Mouse (Mus musculus): ENCODE results near the gene Herc3. TPM values are rescaled to one million over a fixed set of nuclear protein-coding genes. Genes with fewer than 3 reads are reported as not detected.

The Herc3 gene
- polyA plus RNA-seq, 2 experiments, result 10.0 to 17.4 TPM

DNA sequence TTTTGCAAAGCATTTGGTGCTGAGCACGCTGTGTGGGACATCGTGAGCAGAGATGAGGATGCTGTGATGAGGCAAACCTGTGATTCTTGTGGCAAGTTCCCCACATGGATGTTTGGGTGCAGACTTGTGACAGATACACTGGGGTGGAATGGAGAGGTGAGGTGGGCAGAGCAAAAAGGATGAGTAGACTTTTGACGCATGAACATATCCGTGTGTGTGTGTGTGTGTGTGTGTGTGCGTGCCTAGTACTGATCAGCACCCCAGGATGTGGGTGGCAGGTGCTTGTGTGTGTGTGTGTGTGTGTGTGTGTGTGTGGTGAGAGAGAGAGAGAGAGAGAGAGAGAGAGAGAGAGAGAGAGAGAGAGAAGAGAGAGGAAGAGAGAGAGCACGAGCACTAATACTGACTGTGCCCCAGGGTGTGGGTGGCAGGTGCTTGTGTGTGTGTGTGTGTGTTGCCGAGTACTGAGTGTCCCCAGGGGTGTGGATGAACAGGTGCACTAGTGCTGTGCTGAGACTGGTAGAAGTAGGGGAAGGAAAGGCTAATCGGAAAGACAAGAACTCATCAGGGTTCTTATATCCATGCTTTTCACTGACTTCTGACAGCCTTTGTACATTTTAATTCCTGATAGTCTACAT is 13.0 kb downstream of the Herc3 start:
- no peak overlapping the region for H3K4me2 ChIP-seq (replicated peaks; ENCODE audit: low read depth, low read length, severe bottlenecking)
- no peak overlapping the region for H3K27ac ChIP-seq (replicated peaks; ENCODE audit: low read depth, low read length)
- TF ChIP-seq POLR2A (IDR thresholded peaks at IDR 0.05; ENCODE audit: borderline replicate concordance, extremely low read depth, insufficient read depth, insufficient read length), result no peak
- H3K9me3 ChIP-seq (ENCODE audit: control insufficient read depth, low read length), result no peaks in the 10 kb centered on the region
- ATAC-seq (ENCODE audit: low FRiP score, low read depth), result no peak
- 91% methylated on average over 8 of the region's 8 CpGs for WGBS
- no peaks in the 10 kb centered on the region for H3K36me3 ChIP-seq (ENCODE audit: control insufficient read depth, insufficient read depth, low read length)
- H3K9ac ChIP-seq (ENCODE audit: low read depth, low read length, severe bottlenecking), result no peak overlapping the region
- H3K4me1 ChIP-seq (ENCODE audit: control insufficient read depth, insufficient read depth, low read length), result no peaks in the 10 kb centered on the region
- H3K27me3 ChIP-seq (ENCODE audit: control insufficient read depth, insufficient read depth, low read length), result no peaks in the 10 kb centered on the region
- H3K4me3 ChIP-seq (replicated peaks; ENCODE audit: low read length), result no peak overlapping the region
- DNase-seq (ENCODE audit: low spot score), result no peak

DNA sequence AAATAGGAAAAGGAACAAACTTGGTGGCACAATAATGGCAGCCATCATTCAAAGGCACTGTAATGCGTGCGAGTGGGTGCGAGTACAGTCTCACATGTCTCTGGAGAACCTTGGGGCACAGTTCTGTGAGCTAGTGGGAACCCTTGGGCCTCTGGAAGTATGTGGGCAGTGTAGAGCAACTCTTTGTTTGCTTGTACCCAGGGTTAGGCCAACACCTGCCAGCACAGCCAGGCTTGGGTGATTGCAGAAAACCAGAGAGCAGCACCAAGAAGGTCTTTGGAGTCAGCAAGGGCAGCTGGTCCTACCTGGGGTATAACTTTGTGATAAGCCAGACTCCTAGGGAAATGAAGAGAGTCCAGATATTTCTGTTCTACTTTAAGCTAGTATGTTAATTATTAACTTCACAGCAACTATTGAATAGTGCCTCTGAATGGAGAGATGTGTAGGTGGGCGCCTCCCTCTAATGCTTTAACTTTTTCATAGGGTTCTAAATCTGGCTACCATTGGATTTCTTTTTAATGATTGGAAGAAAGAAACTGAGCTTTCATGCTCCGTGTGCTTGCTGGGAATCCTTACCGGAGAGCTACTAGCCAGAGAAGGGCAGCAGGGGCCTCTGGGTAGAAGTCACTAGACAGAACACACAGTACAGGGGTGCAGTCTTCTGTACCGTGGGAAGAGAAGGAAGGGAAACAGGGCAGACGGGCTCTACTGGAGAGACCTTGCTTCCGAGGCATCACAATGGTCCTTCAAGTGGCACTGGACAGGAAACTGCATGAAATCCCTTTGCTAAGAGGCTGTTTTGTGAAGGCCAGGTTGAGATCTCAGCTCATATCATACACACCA is 15.8 kb downstream of the Herc3 start:
- DNase-seq (ENCODE audit: low spot score) (no peak), ATAC-seq (ENCODE audit: low FRiP score, low read depth) (no peak)
- H3K27me3 ChIP-seq (ENCODE audit: control insufficient read depth, insufficient read depth, low read length), result no peaks in the 10 kb centered on the region
- WGBS, result 90% methylated on average over 9 of the region's 9 CpGs
- H3K36me3 ChIP-seq (ENCODE audit: control insufficient read depth, insufficient read depth, low read length), result no peaks in the 10 kb centered on the region
- H3K4me3 ChIP-seq (replicated peaks; ENCODE audit: low read length), result no peak overlapping the region
- no peaks in the 10 kb centered on the region for H3K9me3 ChIP-seq (ENCODE audit: control insufficient read depth, low read length)
- no peak overlapping the region for H3K9ac ChIP-seq (ENCODE audit: low read depth, low read length, severe bottlenecking)
- H3K4me2 ChIP-seq (replicated peaks; ENCODE audit: low read depth, low read length, severe bottlenecking), result no peak overlapping the region
- no peak overlapping the region for H3K27ac ChIP-seq (replicated peaks; ENCODE audit: low read depth, low read length)
- H3K4me1 ChIP-seq (ENCODE audit: control insufficient read depth, insufficient read depth, low read length), result no peaks in the 10 kb centered on the region
- TF ChIP-seq POLR2A (IDR thresholded peaks at IDR 0.05; ENCODE audit: borderline replicate concordance, extremely low read depth, insufficient read depth, insufficient read length), result no peak

DNA sequence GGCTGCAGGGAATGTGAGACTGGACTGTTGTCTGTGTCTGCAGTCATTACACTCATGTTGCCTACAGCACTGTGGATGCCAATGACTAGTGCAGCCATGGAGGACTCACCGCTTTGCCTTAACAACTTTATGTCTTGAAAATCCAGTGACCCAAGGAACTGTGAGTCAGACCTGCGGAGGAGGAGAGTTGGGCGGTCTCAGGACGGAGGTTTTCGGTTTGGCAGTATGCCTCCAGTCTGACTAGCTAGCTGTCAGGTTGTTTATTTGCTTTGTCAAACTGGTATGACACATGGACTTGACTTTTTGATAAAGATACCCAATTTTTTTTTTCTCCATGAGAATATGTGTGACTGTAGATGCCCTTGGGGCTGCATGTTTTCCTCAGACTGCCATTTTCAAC is 16.6 kb downstream of the Herc3 start:
- ATAC-seq (ENCODE audit: low FRiP score, low read depth) (no peak), DNase-seq (ENCODE audit: low spot score) (no peak)
- no peak overlapping the region for H3K4me3 ChIP-seq (replicated peaks; ENCODE audit: low read length)
- whole genome bisulfite sequencing, result 83% methylated on average over 5 of the region's 5 CpGs
- no peaks in the 10 kb centered on the region for H3K27me3 ChIP-seq (ENCODE audit: control insufficient read depth, insufficient read depth, low read length)
- H3K4me1 ChIP-seq (ENCODE audit: control insufficient read depth, insufficient read depth, low read length), result no peaks in the 10 kb centered on the region
- H3K4me2 ChIP-seq (replicated peaks; ENCODE audit: low read depth, low read length, severe bottlenecking), result no peak overlapping the region
- no peak overlapping the region for H3K27ac ChIP-seq (replicated peaks; ENCODE audit: low read depth, low read length)
- no peak overlapping the region for H3K9ac ChIP-seq (ENCODE audit: low read depth, low read length, severe bottlenecking)
- H3K36me3 ChIP-seq (ENCODE audit: control insufficient read depth, insufficient read depth, low read length), result no peaks in the 10 kb centered on the region
- no peaks in the 10 kb centered on the region for H3K9me3 ChIP-seq (ENCODE audit: control insufficient read depth, low read length)
- no peak for TF ChIP-seq POLR2A (IDR thresholded peaks at IDR 0.05; ENCODE audit: borderline replicate concordance, extremely low read depth, insufficient read depth, insufficient read length)

DNA sequence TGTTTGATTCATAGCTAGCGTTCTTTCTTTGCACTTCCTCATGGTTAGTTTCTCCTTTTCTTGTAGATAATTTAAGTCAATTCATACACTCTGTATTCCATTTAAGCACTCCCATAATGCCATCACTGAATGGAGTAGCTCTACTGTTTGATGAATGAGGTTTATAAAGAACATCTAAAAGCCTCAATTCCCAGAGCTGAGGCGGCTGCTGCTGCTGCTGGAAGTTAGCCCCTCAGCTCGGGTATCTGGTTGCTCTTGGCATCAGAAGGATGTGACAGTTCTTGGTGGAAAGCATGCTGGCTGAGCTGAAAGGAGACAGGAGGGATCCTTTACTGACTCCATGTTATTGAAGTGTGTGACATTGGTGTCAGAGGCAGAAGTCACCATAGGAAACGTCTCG is 18.1 kb downstream of the Herc3 start:
- ATAC-seq (ENCODE audit: low FRiP score, low read depth), result no peak
- no peaks in the 10 kb centered on the region for H3K4me1 ChIP-seq (ENCODE audit: control insufficient read depth, insufficient read depth, low read length)
- no peak for DNase-seq (ENCODE audit: low spot score)
- H3K4me3 ChIP-seq (replicated peaks; ENCODE audit: low read length), result no peak overlapping the region
- no peaks in the 10 kb centered on the region for H3K9me3 ChIP-seq (ENCODE audit: control insufficient read depth, low read length)
- no peak overlapping the region for H3K4me2 ChIP-seq (replicated peaks; ENCODE audit: low read depth, low read length, severe bottlenecking)
- 78% methylated on average over 5 of the region's 5 CpGs for WGBS
- H3K9ac ChIP-seq (ENCODE audit: low read depth, low read length, severe bottlenecking), result no peak overlapping the region
- H3K27ac ChIP-seq (replicated peaks; ENCODE audit: low read depth, low read length), result no peak overlapping the region
- TF ChIP-seq POLR2A (IDR thresholded peaks at IDR 0.05; ENCODE audit: borderline replicate concordance, extremely low read depth, insufficient read depth, insufficient read length), result no peak
- no peaks in the 10 kb centered on the region for H3K27me3 ChIP-seq (ENCODE audit: control insufficient read depth, insufficient read depth, low read length)
- no peaks in the 10 kb centered on the region for H3K36me3 ChIP-seq (ENCODE audit: control insufficient read depth, insufficient read depth, low read length)

DNA sequence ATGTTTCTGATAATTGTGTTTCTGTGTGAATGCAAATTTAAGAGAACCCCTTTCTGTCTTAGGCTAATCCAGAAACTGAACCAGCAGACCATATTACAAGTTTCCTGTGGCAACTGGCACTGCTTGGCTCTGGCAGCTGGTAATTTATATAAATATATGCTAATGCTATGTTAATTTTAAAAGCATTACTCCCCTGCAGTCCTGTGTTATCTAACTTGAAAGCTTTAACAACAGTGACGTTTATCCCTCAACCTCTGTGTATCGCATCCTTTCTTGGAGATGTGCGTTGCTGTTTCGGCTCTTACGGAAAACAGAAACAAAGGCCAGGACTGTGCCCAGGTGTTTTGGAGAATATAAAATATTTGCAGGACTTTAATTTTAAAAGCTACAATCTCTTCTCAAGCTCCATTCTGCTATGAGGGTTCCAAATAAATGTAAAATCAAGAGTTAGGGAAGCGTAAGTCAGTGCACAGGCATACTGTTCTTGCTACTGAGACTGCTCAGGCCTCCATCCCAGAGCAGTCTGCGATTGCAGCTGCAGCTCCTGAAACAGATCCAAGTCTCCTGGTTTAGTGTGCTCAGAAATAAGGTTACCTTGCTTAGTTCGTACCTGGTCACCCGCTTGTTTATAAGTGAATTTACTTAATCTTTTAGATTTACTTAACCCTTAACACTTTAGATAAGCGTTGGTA is 24.6 kb downstream of the Herc3 start:
- WGBS, result 85% methylated on average over 10 of the region's 10 CpGs
- H3K4me2 ChIP-seq (replicated peaks; ENCODE audit: low read depth, low read length, severe bottlenecking), result no peak overlapping the region
- H3K4me3 ChIP-seq (replicated peaks; ENCODE audit: low read length), result no peak overlapping the region
- no peak overlapping the region for H3K27ac ChIP-seq (replicated peaks; ENCODE audit: low read depth, low read length)
- ATAC-seq (ENCODE audit: low FRiP score, low read depth) (no peak), DNase-seq (ENCODE audit: low spot score) (no peak)
- H3K27me3 ChIP-seq (ENCODE audit: control insufficient read depth, insufficient read depth, low read length), result no peaks in the 10 kb centered on the region
- no peak for TF ChIP-seq POLR2A (IDR thresholded peaks at IDR 0.05; ENCODE audit: borderline replicate concordance, extremely low read depth, insufficient read depth, insufficient read length)
- no peaks in the 10 kb centered on the region for H3K36me3 ChIP-seq (ENCODE audit: control insufficient read depth, insufficient read depth, low read length)
- H3K4me1 ChIP-seq (ENCODE audit: control insufficient read depth, insufficient read depth, low read length), result no peaks in the 10 kb centered on the region
- H3K9me3 ChIP-seq (ENCODE audit: control insufficient read depth, low read length), result no peaks in the 10 kb centered on the region
- H3K9ac ChIP-seq (ENCODE audit: low read depth, low read length, severe bottlenecking), result no peak overlapping the region

Measured in limb, embryonic 14.5 days (tissue).